Mouse (Mus musculus) CH12F3 (cell line): Measurements from ENCODE around the gene Cpe.

Source experiments
- in situ Hi-C: fragments of 300-500 bp; cut with MboI; formaldehyde crosslinking; loops from 2 replicates; pipeline ENCODE4 v1.14.3; 2020; ENCODE audit warnings: low sequenced_read_pairs

The Cpe gene

GRCm38 (mm10) chr8:64634901-64635300 is 58.0 kb downstream of the Cpe start:
- in situ Hi-C loops: no loop called here

GRCm38 (mm10) chr8:64634131-64634865 is 58.6 kb downstream of the Cpe start:
- in situ Hi-C loops: no loop called here

GRCm38 (mm10) chr8:64632169-64632568 is 60.7 kb downstream of the Cpe start:
- in situ Hi-C loops: no loop called here

GRCm38 (mm10) chr8:64631761-64632160 is 61.1 kb downstream of the Cpe start:
- in situ Hi-C loops: no loop called here

GRCm38 (mm10) chr8:64629034-64629760 is 63.7 kb downstream of the Cpe start:
- in situ Hi-C loops: loop anchor here (10.0 kb wide), 1 partner anchor 316 kb away; the partner anchor contains the start of gene Tmem192

- in situ Hi-C loops: loop anchor here (10.0 kb wide), 1 partner anchor 317 kb away; the partner anchor contains the start of gene Tmem192
Observed at GRCm38 (mm10) chr8:64628039-64628438, 64.8 kb downstream of the Cpe start.

- in situ Hi-C loops: loop anchor here (10.0 kb wide), 1 partner anchor 320 kb away; the partner anchor contains the start of gene Tmem192
Observed at GRCm38 (mm10) chr8:64624603-64625037, 68.2 kb downstream of the Cpe start.

- in situ Hi-C loops: loop anchor here (10.0 kb wide), 1 partner anchor 324 kb away; the partner anchor contains the start of gene Tmem192
Observed at GRCm38 (mm10) chr8:64620365-64621150, 72.3 kb downstream of the Cpe start.

GRCm38 (mm10) chr8:64619661-64620060 is 73.2 kb downstream of the Cpe start:
- in situ Hi-C loops: loop anchor here (10.0 kb wide), 1 partner anchor 325 kb away; the partner anchor contains the start of gene Tmem192

GRCm38 (mm10) chr8:64618618-64619017 is 74.2 kb downstream of the Cpe start:
- in situ Hi-C loops: no loop called here

- in situ Hi-C loops: no loop called here
Observed at GRCm38 (mm10) chr8:64616566-64616965, 76.3 kb downstream of the Cpe start.

GRCm38 (mm10) chr8:64615459-64615858 is 77.4 kb downstream of the Cpe start:
- in situ Hi-C loops: no loop called here

GRCm38 (mm10) chr8:64613663-64614062 is 79.2 kb downstream of the Cpe start:
- in situ Hi-C loops: no loop called here

- in situ Hi-C loops: no loop called here
Observed at GRCm38 (mm10) chr8:64611210-64611974, 81.5 kb downstream of the Cpe start.

- in situ Hi-C loops: no loop called here
Observed at GRCm38 (mm10) chr8:64608931-64609330, 83.9 kb downstream of the Cpe start.

- in situ Hi-C loops: no loop called here
Observed at GRCm38 (mm10) chr8:64606015-64606414, 86.8 kb downstream of the Cpe start.

- in situ Hi-C loops: no loop called here
Observed at GRCm38 (mm10) chr8:64598206-64598605, 94.6 kb downstream of the Cpe start.

GRCm38 (mm10) chr8:64597042-64597970 is 95.5 kb downstream of the Cpe start:
- in situ Hi-C loops: no loop called here

GRCm38 (mm10) chr8:64596396-64596795 is 96.5 kb downstream of the Cpe start:
- in situ Hi-C loops: no loop called here
